ENCODE assay signal across 13 mouse cellular contexts in genomic region chr7:109868498-109868897, GRCm38 (mm10). TPM values are rescaled to one million over a fixed set of nuclear protein-coding genes. Genes with fewer than 3 reads are reported as not detected.
DNase-seq lines count a peak whose midpoint lies in the region; ATAC-seq and TF ChIP-seq lines count a peak whose summit lies in the region.
"Had no signal": no experiment of that assay in that cellular context is flagged by ENCODE, and none has a peak within 500 bp of the region (broad histone marks: within the 10 kb centered on the region; RNA-seq: fewer than 3 reads in every experiment).

No protein-coding gene starts in this region.

- TF ChIP-seq POLR2A in kidney, adult 2 months (IDR thresholded peaks at IDR 0.05; ENCODE audit: low read depth, low read length) = no peak

- H3K4me1 ChIP-seq in kidney, postnatal 0 days (replicated peaks; ENCODE audit: insufficient read depth, low read length) = no peaks in the 10 kb centered on the region
- no peaks in the 10 kb centered on the region for H3K4me1 ChIP-seq in kidney, adult 2 months (ENCODE audit: control insufficient read depth, insufficient read depth, low read length)
- H3K4me1 ChIP-seq in embryonic facial prominence, embryonic 14.5 days (ENCODE audit: control insufficient read depth, insufficient read depth, low read length) = no peaks in the 10 kb centered on the region; the same call in 1 of the 2 replicates

- no peaks in the 10 kb centered on the region for H3K36me3 ChIP-seq in kidney, postnatal 0 days (ENCODE audit: insufficient read depth, low read length)
- H3K36me3 ChIP-seq in kidney, adult 2 months (ENCODE audit: control insufficient read depth, insufficient read depth, low read length) = no peaks in the 10 kb centered on the region
- no peaks in the 10 kb centered on the region for H3K36me3 ChIP-seq in embryonic facial prominence, embryonic 14.5 days (ENCODE audit: control insufficient read depth, insufficient read depth, low read length)
- H3K36me3 ChIP-seq: G1E; liver, embryonic 15.5 days; neural tube, embryonic 15.5 days had no signal

- intact Hi-C loops in heart, postnatal 14 days (cut with DNase I) = loop anchor here (5.0 kb wide), 1 partner anchor 46 kb away; no protein-coding TSS in a partner anchor

- H3K4me3 ChIP-seq in kidney, postnatal 0 days (replicated peaks; ENCODE audit: low read depth, low read length) = no peak overlapping the region
- no peak overlapping the region for H3K4me3 ChIP-seq in kidney, adult 2 months (ENCODE audit: insufficient read depth, low read depth, low read length)
- no peak overlapping the region for H3K4me3 ChIP-seq in embryonic facial prominence, embryonic 14.5 days (ENCODE audit: low read depth, low read length)
- H3K4me3 ChIP-seq: liver, embryonic 15.5 days; neural tube, embryonic 15.5 days had no signal

- 35% methylated on average over 3 of the region's 3 CpGs for WGBS in kidney, postnatal 0 days
- 62% methylated on average over 3 of the region's 3 CpGs for WGBS in kidney, adult 2 months
- WGBS in embryonic facial prominence, embryonic 14.5 days = 25% methylated on average over 3 of the region's 3 CpGs

- H3K9me3 ChIP-seq in kidney, postnatal 0 days (replicated peaks; ENCODE audit: low read length) = no peaks in the 10 kb centered on the region
- H3K9me3 ChIP-seq in embryonic facial prominence, embryonic 14.5 days (ENCODE audit: control insufficient read depth, low read length) = 0 out of 2 replicates have a peak, but pooled peaks cover 3% of the 10 kb centered on the region
- H3K9me3 ChIP-seq: G1E; liver, embryonic 15.5 days; neural tube, embryonic 15.5 days had no signal

- no peak for ATAC-seq in kidney, postnatal 0 days (replicated peaks; ENCODE audit: low FRiP score, low read depth)
- ATAC-seq in embryonic facial prominence, embryonic 14.5 days (ENCODE audit: low read depth) = peak; percentile 19; the same call in 1 of the 2 replicates
- peak; percentile 35; the same call in 1 of the 2 replicates for ATAC-seq in megakaryocyte progenitor cell, adult 5-6 weeks (replicated peaks; ENCODE audit: poor library complexity)
- ATAC-seq: inflammation-experienced regulatory T-cells, adult 6 months had no signal

- TF ChIP-seq CTCF in kidney, postnatal 0 days (IDR thresholded peaks at IDR 0.05; ENCODE audit: low read depth) = peak; percentile 52
- TF ChIP-seq CTCF in kidney, adult 2 months (conservative IDR thresholded peaks at IDR 0.05; ENCODE audit: insufficient read depth, insufficient read length, low read depth, low read length) = no peak

- DNase-seq in kidney, postnatal 0 days (ENCODE audit: low spot score) = peak; percentile 45
- no peak for DNase-seq in kidney, adult 2 months
- peak; percentile 13 for DNase-seq in NIH3T3 (ENCODE audit: low read depth)
- peak; percentile 46 for DNase-seq in embryonic facial prominence, embryonic 14.5 days (ENCODE audit: low spot score)
- no peak for DNase-seq in spleen, postnatal 10 days (ENCODE audit: low spot score in 2 of 2)
- DNase-seq in heart, postnatal 14 days = no peak
- DNase-seq: adrenal gland, postnatal 36 days; gastrocnemius, postnatal 36 days had no signal

- no peaks in the 10 kb centered on the region for H3K27me3 ChIP-seq in kidney, postnatal 0 days (ENCODE audit: insufficient read depth, low read length)
- H3K27me3 ChIP-seq in kidney, adult 2 months (replicated peaks; ENCODE audit: control insufficient read depth, insufficient read depth, low read length) = no peaks in the 10 kb centered on the region
- peaks cover 19% of the 10 kb centered on the region for H3K27me3 ChIP-seq in embryonic facial prominence, embryonic 14.5 days (replicated peaks; ENCODE audit: control insufficient read depth, insufficient read depth, low read length)
- H3K27me3 ChIP-seq: neural tube, embryonic 15.5 days had no signal

- H3K27ac ChIP-seq in kidney, postnatal 0 days = no peak overlapping the region
- no peak overlapping the region for H3K27ac ChIP-seq in kidney, adult 2 months (ENCODE audit: insufficient read depth, low read depth, low read length)
- H3K27ac ChIP-seq in embryonic facial prominence, embryonic 14.5 days (replicated peaks; ENCODE audit: low read depth, low read length) = no peak overlapping the region
- H3K27ac ChIP-seq: liver, embryonic 15.5 days; neural tube, embryonic 15.5 days had no signal

- no peak overlapping the region for H3K4me2 ChIP-seq in kidney, postnatal 0 days (ENCODE audit: low read length)
- H3K4me2 ChIP-seq in embryonic facial prominence, embryonic 14.5 days (ENCODE audit: low read depth, low read length) = no peak overlapping the region
- H3K4me2 ChIP-seq: liver, embryonic 15.5 days; neural tube, embryonic 15.5 days had no signal

- H3K9ac ChIP-seq in kidney, postnatal 0 days (ENCODE audit: low read depth, low read length) = no peak overlapping the region
- no peak overlapping the region for H3K9ac ChIP-seq in embryonic facial prominence, embryonic 14.5 days (ENCODE audit: low read depth, low read length)
- H3K9ac ChIP-seq: liver, embryonic 15.5 days; neural tube, embryonic 15.5 days had no signal

RNA-seq across cellular contexts. Expression of gene Scube2, which starts 3.0 kb away (rescaled TPM):
- 2.0 and 2.2 TPM in 2 replicates for polyA plus RNA-seq in kidney, postnatal 0 days (2015; fragmentation: Nextera tagmentation; extraction: Ambion mirVana)
- polyA plus RNA-seq in kidney, adult 2 months (2012; rRNA removed) = 0.28 and 0.37 TPM in 2 replicates
- polyA plus RNA-seq in embryonic facial prominence, embryonic 14.5 days (2014; fragmentation: Nextera tagmentation; extraction: Ambion mirVana) = 5.2 and 7.7 TPM in 2 replicates
- not detected in 2 replicates for total RNA-seq in megakaryocyte progenitor cell, adult 5-6 weeks (2015)
- 0.07 TPM in 1 of 2 replicates, not detected in the other for total RNA-seq in megakaryocyte progenitor cell, adult 5-6 weeks (2017)
- total RNA-seq in heart, postnatal 14 days (2021) = 10 to 100 TPM; 15.4 to 15.6 TPM
- polyA plus RNA-seq: inflammation-experienced regulatory T-cells, adult 6 months had no signal

Comparison
In these comparisons a context has a peak if more than half of its experiments do, and no peak if none do; other contexts are left out.
1. DNase-seq: peak in kidney, postnatal 0 days (single experiment), NIH3T3 (single experiment) and embryonic facial prominence, embryonic 14.5 days (single experiment); none in kidney, adult 2 months (single experiment), spleen, postnatal 10 days (0 of 2) and heart, postnatal 14 days (0 of 2).